Comparison of ENCODE assay signal across 19 mouse cellular contexts in genomic region chr5:106967578-106967977, GRCm38 (mm10). TPM values are rescaled to one million over a fixed set of nuclear protein-coding genes. Genes with fewer than 3 reads are reported as not detected.
"Had no signal": no experiment of that assay in that cellular context is flagged by ENCODE, and none has a peak within 500 bp of the region (broad histone marks: within the 10 kb centered on the region; RNA-seq: fewer than 3 reads in every experiment).

No protein-coding gene starts in this region.

- H3K9me3 ChIP-seq: midbrain, embryonic 10.5 days; midbrain, embryonic 12.5 days; neural tube, embryonic 13.5 days; neural tube, embryonic 15.5 days; stomach, embryonic 15.5 days had no signal

- H3K4me3 ChIP-seq: midbrain, embryonic 10.5 days; midbrain, embryonic 12.5 days; myocyte; neural tube, embryonic 13.5 days; neural tube, embryonic 15.5 days; stomach, embryonic 15.5 days had no signal

- ATAC-seq: midbrain, embryonic 16.5 days had no signal

- H3K27ac ChIP-seq: midbrain, embryonic 10.5 days; midbrain, embryonic 12.5 days; neural tube, embryonic 13.5 days; neural tube, embryonic 15.5 days; stomach, embryonic 15.5 days; stomach, postnatal 0 days had no signal

- DNase-seq: lung, adult 18-20 months; lung, postnatal 10 days; lung, postnatal 4 days; midbrain, embryonic 14.5 days; retina, postnatal 1 day; right cerebral cortex, postnatal 14 days; thymus, adult 2 months; thymus, postnatal 25 days; thymus, postnatal 4 days had no signal

- H3K27me3 ChIP-seq: midbrain, embryonic 12.5 days; neural tube, embryonic 13.5 days; neural tube, embryonic 15.5 days; stomach, embryonic 15.5 days had no signal

- H3K9ac ChIP-seq: lung, embryonic 14.5 days; midbrain, embryonic 12.5 days; neural tube, embryonic 13.5 days; neural tube, embryonic 15.5 days; stomach, embryonic 15.5 days had no signal

- H3K4me2 ChIP-seq: lung, embryonic 14.5 days; midbrain, embryonic 12.5 days; neural tube, embryonic 13.5 days; neural tube, embryonic 15.5 days; stomach, embryonic 15.5 days had no signal

RNA-seq across cellular contexts. Expression of gene Hfm1, which starts 41.5 kb away (rescaled TPM):
- polyA plus RNA-seq: myocyte; spleen, adult 2 months had no signal
